ENCODE assay signal across 27 mouse cellular contexts in genomic region chr2:164715005-164715404, GRCm38 (mm10). TPM values are rescaled to one million over a fixed set of nuclear protein-coding genes. Genes with fewer than 3 reads are reported as not detected.
DNase-seq lines count a peak whose midpoint lies in the region; TF ChIP-seq lines count a peak whose summit lies in the region.
"Had no signal": no experiment of that assay in that cellular context is flagged by ENCODE, and none has a peak within 500 bp of the region (broad histone marks: within the 10 kb centered on the region; RNA-seq: fewer than 3 reads in every experiment).

TSS of gene Spint5 (plus strand) at chr2:164715305.

- H3K27ac ChIP-seq in testis, adult 2 months (ENCODE audit: control insufficient read depth, insufficient read depth, low read depth, low read length) = peak within 1 kb of the TSS; percentile 53; the same call in 1 of the 2 replicates
- H3K27ac ChIP-seq in CH12.LX (ENCODE audit: insufficient read depth, low read depth) = no peak within 1 kb of the TSS

- TF ChIP-seq POLR2A in testis, adult 2 months (IDR thresholded peaks at IDR 0.05; ENCODE audit: control insufficient read depth, low read depth, low read length) = no peak
- TF ChIP-seq POLR2A in CH12.LX (IDR thresholded peaks at IDR 0.05; ENCODE audit: low read depth, low read length) = no peak

- TF ChIP-seq CTCF in testis, adult 2 months (IDR thresholded peaks at IDR 0.05; ENCODE audit: control insufficient read depth, insufficient read depth, insufficient replicate concordance, low read depth, low read length) = no peak
- no peak for TF ChIP-seq CTCF in CH12.LX (conservative IDR thresholded peaks at IDR 0.05 in 1 of 2, IDR thresholded peaks at IDR 0.05 in 1 of 2; ENCODE audit: low read depth in 2 of 2, low read length in 2 of 2)

- no peaks in the 10 kb centered on the region for H3K27me3 ChIP-seq in testis, adult 2 months (ENCODE audit: control insufficient read depth, insufficient read depth, low read length)
- peaks cover 70% of the 10 kb centered on the region for H3K27me3 ChIP-seq in CH12.LX (replicated peaks)

- H3K4me3 ChIP-seq in testis, adult 2 months (ENCODE audit: control insufficient read depth, low read depth, low read length) = peak within 1 kb of the TSS; percentile 62
- H3K4me3 ChIP-seq in CH12.LX (replicated peaks in 1 of 3; ENCODE audit: low read depth in 2 of 3, low read length in 2 of 3, poor library complexity in 1 of 3) = peak within 1 kb of the TSS in 1 of 3 experiments; percentile 12

- dilution Hi-C loops in CH12.LX (cut with MboI; ENCODE audit: extremely low pct_ligation_motif_present, extremely low pct_unique_long_range_greater_than_20kb, low sequenced_read_pairs) = no loop called here

- peaks cover 2% of the 10 kb centered on the region for H3K9me3 ChIP-seq in CH12.LX (replicated peaks; ENCODE audit: low read length)
- H3K9me3 ChIP-seq: G1E had no signal

- in situ Hi-C loops in CH12.LX (cut with MboI; ENCODE audit: low pct_ligation_motif_present, low pct_unique_long_range_greater_than_20kb, low sequenced_read_pairs) = no loop called here

- peak within 1 kb of the TSS; percentile 42; the same call in 1 of the 2 replicates for H3K4me2 ChIP-seq in CH12.LX (ENCODE audit: insufficient read depth, low read depth, poor library complexity, severe bottlenecking)

- H3K36me3 ChIP-seq in testis, adult 2 months (ENCODE audit: control insufficient read depth, insufficient read depth, low read length) = no peaks in the 10 kb centered on the region
- H3K36me3 ChIP-seq in CH12.LX (replicated peaks in 1 of 2; ENCODE audit: control insufficient read depth in 1 of 2, insufficient read depth in 1 of 2, low read length in 1 of 2) = no peaks in the 10 kb centered on the region
- H3K36me3 ChIP-seq: G1E had no signal

- peaks cover 4% of the 10 kb centered on the region for H3K4me1 ChIP-seq in testis, adult 2 months (ENCODE audit: control insufficient read depth, insufficient read depth, low read length)
- H3K4me1 ChIP-seq in CH12.LX (ENCODE audit: control insufficient read depth in 1 of 2, insufficient read depth in 2 of 2) = 0 out of 4 replicates have a peak, but pooled peaks cover 0 to 4% of the 10 kb centered on the region in 2 experiments

- no peaks in the 10 kb centered on the region for H3K79me2 ChIP-seq in CH12.LX (replicated peaks; ENCODE audit: control insufficient read depth, extremely low read depth, insufficient read depth, poor library complexity, severe bottlenecking)

- TF ChIP-seq RAD21 in CH12.LX (IDR thresholded peaks at IDR 0.05; ENCODE audit: low read depth, low read length) = no peak

- DNase-seq in heart, adult 11 months = peak; percentile 61
- DNase-seq in heart, adult 8-10 months (ENCODE audit: low spot score) = no peak
- DNase-seq in testis, postnatal 14 days (ENCODE audit: low spot score) = no peak
- DNase-seq in CH12.LX (ENCODE audit: extremely low read depth) = no peak
- no peak for DNase-seq in gonadal fat pad, adult 2 months (ENCODE audit: low read depth)
- no peak for DNase-seq in layer of hippocampus, adult 18-20 months (ENCODE audit: low spot score in 2 of 2)
- no peak for DNase-seq in adrenal gland, postnatal 25 days
- DNase-seq: adrenal gland, adult 2 months; adrenal gland, adult 8-10 months; adrenal gland, postnatal 10 days; adrenal gland, postnatal 14 days; adrenal gland, postnatal 36 days; B cell, adult 2 months; cerebellum, adult 11 months; cerebellum, adult 11-12 months; cerebellum, adult 18-20 months; cerebellum, adult 2 months had no signal

- peak within 1 kb of the TSS; percentile 41 for H3K9ac ChIP-seq in CH12.LX (ENCODE audit: insufficient read depth, low read depth)

- no peak for TF ChIP-seq EP300 in CH12.LX (IDR thresholded peaks at IDR 0.05; ENCODE audit: low read length)

TF ChIP-seq in CH12.LX, 34 proteins besides CTCF, POLR2A, EP300 and RAD21:
- TF ChIP-seq ZC3H11A (IDR thresholded peaks at IDR 0.05; ENCODE audit: low read depth, low read length) = no peak
- no peak for TF ChIP-seq BHLHE40 (IDR thresholded peaks at IDR 0.05; ENCODE audit: low read depth, low read length)
- no peak for TF ChIP-seq CHD1 (IDR thresholded peaks at IDR 0.05; ENCODE audit: low read depth, low read length)
- no peak for TF ChIP-seq RCOR1 (conservative IDR thresholded peaks at IDR 0.05; ENCODE audit: low read depth, low read length)
- TF ChIP-seq SMC3 (IDR thresholded peaks at IDR 0.05; ENCODE audit: low read depth, low read length) = no peak
- TF ChIP-seq CHD2 (IDR thresholded peaks at IDR 0.05; ENCODE audit: low read length) = no peak
- no peak for TF ChIP-seq E2F4 (IDR thresholded peaks at IDR 0.05; ENCODE audit: insufficient replicate concordance, low read depth, low read length)
- no peak for TF ChIP-seq JUN (IDR thresholded peaks at IDR 0.05; ENCODE audit: insufficient read depth, low read depth, low read length)
- no peak for TF ChIP-seq USF1 (IDR thresholded peaks at IDR 0.05; ENCODE audit: low read depth, low read length)
- TF ChIP-seq KAT2A (IDR thresholded peaks at IDR 0.05; ENCODE audit: insufficient replicate concordance, low read length) = no peak
- TF ChIP-seq POLR2AphosphoS2 (IDR thresholded peaks at IDR 0.05; ENCODE audit: low read depth, low read length) = no peak
- TF ChIP-seq NELFE (IDR thresholded peaks at IDR 0.05; ENCODE audit: low read depth, low read length) = no peak
- no peak for TF ChIP-seq IRF4 (IDR thresholded peaks at IDR 0.05; ENCODE audit: low read depth, low read length)
- no peak for TF ChIP-seq TCF12 (IDR thresholded peaks at IDR 0.05; ENCODE audit: low read depth, low read length)

RNA-seq across cellular contexts. Expression of gene Spint5, which starts in this region (rescaled TPM):
- total RNA-seq in heart, adult 8-10 months (2022) = not detected
- 0.69 and 0.93 TPM in 2 replicates for polyA plus RNA-seq in testis, adult 2 months (2012; rRNA removed)
- 1.4 and 2.4 TPM in 2 replicates for total RNA-seq in CH12.LX (2012; rRNA removed)
- total RNA-seq in CH12.LX (2014; rRNA removed) = not detected in 2 replicates
- polyA plus RNA-seq in CH12.LX (2012; ENCODE audit: insufficient read length, low read depth) = not detected in 2 replicates
- polyA plus RNA-seq in gonadal fat pad, adult 2 months (2012; rRNA removed) = 127 and 235 TPM in 2 replicates
- not detected for total RNA-seq in layer of hippocampus, adult 18-20 months (2021)
- total RNA-seq in adrenal gland, postnatal 25 days (2021) = not detected in 2 replicates
- total RNA-seq: adrenal gland, adult 18-20 months; adrenal gland, adult 2 months; adrenal gland, adult 8-10 months; adrenal gland, postnatal 10 days; adrenal gland, postnatal 14 days; adrenal gland, postnatal 36 days; adrenal gland, postnatal 4 days; G1E; MEL had no signal
- polyA plus RNA-seq: activated CD4-positive, CD25-positive, alpha-beta regulatory T cell, adult 4 months; adrenal gland, adult 2 months; brain, embryonic 14.5 days; C2C12; CD4-positive, CD25-positive, alpha-beta regulatory T cell, adult 4 months; cerebellum, adult 2 months; G1E; Patski had no signal

Comparison
In these comparisons a context has a peak if more than half of its experiments do, and no peak if none do; other contexts are left out.
1. RNA of gene Spint5 (polyA plus RNA-seq): 127 to 235 TPM in gonadal fat pad, adult 2 months; 0.69 to 0.93 TPM in testis, adult 2 months and not detected in CH12.LX; every median in the first group is over 10 times any median in the second.